Mouse (Mus musculus) layer of hippocampus, adult 9-10 months (tissue): Measurements from ENCODE around the gene Liph.
"Not testable (repeated sequence)": the region's sequence is repeated elsewhere in the genome, so short reads cannot be mapped to it uniquely, and the experiment has no call there.

Experiments
- DNase-seq: peaks from one replicate; pipeline ENCODE4 v3.0.0; 2022; ENCODE audit warnings: low spot score

The Liph gene

DNA sequence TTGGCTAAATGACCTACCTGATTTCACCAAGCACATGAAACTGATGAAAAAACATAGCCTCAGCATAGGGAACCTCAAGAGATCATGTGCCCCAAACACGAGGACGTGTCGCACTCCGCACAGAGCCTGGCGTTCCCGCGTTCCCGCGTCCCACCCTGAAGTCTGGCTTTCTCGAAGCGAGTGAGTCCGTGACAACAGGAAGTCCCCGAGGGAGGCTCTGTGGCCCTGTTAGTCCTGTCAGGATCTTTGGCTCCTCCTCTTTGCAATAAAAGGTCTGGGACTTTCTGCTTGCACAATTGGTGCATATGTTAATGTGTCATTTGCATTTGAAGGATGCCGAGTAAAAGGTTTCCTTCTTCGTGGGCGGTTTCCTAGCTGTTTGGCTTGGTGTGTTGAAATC, at the start of gene Liph:
Liph (minus strand) TSS at position 360 of the 400 bp plus-strand sequence.
- DNase-seq: no peak

GRCm38 (mm10) chr16:22043830-22044229, 48.4 kb upstream of the Liph start:
- DNase-seq: no peak

DNA sequence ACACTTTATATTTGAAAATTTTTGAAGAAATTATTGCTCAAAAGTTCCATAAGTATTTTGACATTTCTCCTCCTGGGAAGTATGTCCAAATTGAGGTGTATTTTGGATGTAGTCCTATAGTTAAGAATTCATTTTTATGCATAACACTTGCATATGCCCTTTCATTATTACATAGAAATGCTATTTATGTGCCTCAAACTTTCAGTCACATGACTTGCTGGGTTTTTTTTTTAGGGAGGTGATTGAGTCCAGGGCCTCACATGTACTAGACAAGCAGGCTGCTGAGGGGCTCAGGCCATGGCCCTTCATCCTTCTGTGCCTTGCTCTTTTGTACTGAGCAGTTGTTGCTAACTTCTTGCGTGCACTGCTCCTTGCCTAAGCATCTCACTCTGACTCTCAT, 44.5 kb upstream of the Liph start:
- DNase-seq: no peak

DNA sequence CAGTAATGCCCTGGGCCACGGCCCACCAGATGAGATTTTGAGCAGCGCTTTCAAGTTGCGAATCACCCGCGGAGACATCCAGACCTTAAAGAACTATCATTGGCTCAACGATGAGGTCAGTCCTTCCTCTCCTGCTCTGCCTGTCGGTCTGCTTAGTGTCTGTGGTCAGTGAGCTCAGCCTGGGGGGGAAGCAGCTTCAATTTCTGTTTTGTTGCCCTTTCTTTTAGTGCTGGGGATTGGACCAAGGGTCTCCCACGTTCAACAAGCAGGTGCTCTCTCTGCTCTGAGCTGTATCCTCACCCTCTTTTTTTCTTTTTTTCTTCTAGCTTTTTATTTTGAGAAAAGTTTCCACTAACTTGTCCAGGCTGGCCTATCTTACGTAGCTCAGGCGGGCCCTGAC, 43.1 kb upstream of the Liph start:
- no peak for DNase-seq

GRCm38 (mm10) chr16:22027474-22027873, 32.0 kb upstream of the Liph start:
- no peak for DNase-seq

DNA sequence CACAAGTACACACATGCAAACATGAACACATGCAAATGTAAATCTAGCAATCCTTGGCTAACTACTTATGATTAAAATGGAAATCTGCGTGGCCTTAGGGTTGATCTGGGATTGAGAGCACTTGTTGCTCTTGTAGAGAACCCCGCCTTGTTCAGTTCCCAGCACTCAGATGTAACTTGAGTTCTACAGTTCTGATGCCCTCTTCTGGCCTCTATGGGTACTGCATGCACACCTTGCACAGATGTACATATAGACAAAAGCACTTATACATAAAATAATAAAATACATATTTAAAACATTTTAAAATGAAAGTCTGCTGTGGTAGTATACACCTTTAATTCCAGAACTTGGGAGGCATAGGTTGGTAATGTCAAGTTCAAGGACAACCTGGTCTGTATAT, 26.7 kb upstream of the Liph start:
- DNase-seq: no peak

- no peak for DNase-seq
Measured at GRCm38 (mm10) chr16:22015569-22015968, 20.1 kb upstream of the Liph start.

GRCm38 (mm10) chr16:22009596-22009995, 14.1 kb upstream of the Liph start:
- DNase-seq: no peak

GRCm38 (mm10) chr16:22009099-22009584, 13.7 kb upstream of the Liph start, which contains the start of gene Senp2:
Gene Senp2, plus strand, starts transcription at chr16:22009484.
- DNase-seq: peak; percentile 100

DNA sequence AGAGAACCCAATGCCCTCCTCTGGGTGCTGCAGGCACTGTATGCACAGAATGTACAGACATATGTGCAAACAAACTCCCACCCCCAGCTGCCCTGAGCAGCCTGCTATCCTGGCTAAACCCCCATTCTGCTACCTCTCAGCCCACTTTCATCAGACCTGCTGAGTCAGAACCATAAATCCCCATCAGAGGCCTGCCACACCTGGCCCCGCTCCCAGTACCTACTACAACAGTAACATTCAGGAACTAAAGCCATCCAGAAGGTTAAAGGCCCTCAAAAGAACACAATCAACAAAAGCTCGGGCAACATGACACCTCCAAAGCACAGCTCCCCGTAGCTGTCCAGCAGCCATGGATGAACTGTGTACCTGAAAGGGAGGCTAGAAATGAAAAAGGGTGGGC, 6.1 kb upstream of the Liph start:
- no peak for DNase-seq

- no peak for DNase-seq
Measured at GRCm38 (mm10) chr16:22001172-22001571, 5.7 kb upstream of the Liph start.

GRCm38 (mm10) chr16:21999941-22000690, 4.7 kb upstream of the Liph start:
- no peak for DNase-seq

DNA sequence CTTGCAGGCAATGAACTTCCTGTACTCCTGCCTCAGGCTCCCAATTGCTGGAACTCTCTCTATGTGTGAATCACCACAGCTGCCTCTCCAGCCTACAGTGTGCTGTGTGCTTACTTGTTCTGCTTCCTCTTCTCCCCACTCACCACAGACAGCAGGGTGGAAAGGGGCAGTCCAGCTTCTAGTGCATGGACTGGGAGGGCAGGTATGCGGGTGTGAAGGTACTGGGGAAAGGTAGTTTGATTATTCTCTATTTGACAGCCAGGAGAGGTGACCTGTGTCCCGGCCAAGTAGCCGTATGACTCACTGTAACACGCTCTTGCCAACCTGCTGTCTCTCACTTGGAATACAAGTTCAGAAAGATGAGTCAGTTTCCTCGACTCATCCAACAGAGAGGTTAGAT, 2.6 kb upstream of the Liph start:
- DNase-seq: no peak

DNA sequence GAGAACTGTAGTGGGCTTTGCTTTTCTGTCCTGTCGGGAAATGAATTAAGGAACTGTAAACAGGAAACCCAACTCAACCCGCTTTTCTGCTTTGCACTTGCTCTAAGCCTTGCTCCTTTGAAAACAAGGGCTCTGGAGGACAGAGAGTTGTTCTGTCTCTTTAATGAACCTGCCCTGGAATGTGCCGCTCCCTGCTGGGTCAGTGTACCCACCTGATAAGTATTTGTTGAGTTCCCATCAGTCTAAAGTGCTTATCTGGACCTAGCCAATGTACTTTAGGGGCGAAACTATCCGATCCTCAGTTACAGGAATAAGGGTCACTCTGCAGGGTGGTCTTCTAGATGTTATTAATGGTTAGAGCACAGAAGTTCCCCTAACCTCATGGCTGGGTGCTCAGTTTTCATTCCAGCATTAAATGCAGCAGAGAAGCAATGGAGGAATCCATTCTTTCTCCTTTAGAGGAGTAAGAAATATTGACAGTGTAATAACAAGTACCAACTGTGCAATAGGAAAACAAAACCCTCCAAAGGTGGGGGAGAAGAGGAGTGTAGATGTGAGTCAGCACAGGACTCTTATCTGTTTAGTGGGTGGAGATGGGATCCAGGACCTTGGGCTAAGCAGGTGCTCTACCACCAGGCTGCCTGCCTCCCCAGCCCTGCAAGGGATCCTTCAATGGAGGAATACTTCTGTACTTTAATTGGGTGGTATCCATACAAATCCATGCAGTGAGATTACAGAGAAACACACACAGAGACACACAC, 1.6 kb upstream of the Liph start:
- no peak for DNase-seq

GRCm38 (mm10) chr16:21996402-21996801, 939 bp upstream of the Liph start:
- DNase-seq: no peak

- DNase-seq: no peak
Measured at GRCm38 (mm10) chr16:21991774-21992173, 3.7 kb downstream of the Liph start.

DNA sequence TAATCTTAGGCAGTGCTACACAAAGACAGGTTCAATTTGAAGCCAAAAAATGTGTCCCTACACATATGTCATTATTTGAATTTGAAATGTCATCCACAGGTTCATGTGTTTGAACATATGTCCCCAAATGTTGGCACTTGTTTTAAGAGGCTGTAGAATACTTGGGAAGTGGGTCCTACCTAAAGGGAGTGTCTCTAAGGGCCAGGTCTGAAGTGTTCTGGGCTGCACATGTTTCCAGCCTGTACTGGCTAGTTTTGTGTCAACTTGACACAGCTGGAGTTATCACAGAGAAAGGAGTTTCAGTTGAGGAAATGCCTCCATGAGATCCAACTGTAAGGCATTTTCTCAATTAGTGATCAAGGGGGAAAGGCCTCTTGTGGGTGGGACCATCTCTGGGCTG, 4.6 kb downstream of the Liph start:
- not testable (repeated sequence) for DNase-seq

- no peak for DNase-seq
Measured at GRCm38 (mm10) chr16:21987956-21988355, 7.5 kb downstream of the Liph start.

DNA sequence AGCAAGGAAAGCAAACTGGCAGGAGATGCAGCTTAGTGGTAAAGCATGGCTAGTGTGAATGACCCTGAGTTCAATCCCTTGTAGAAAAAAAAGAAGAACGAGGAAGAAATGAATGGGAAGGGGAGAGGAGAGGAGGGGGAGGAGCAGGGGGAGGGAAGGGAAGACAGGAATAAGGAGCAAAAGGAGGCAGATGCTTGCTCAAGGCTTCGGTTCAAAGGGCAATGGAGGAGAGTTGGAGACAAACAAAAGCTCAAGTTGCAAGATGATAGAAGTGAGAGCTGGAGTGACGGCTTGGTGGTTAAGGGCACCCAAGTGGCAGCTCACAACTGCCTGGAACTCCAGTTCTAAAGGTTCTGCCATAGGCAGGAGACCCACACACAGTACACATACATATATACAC, 9.3 kb downstream of the Liph start:
- DNase-seq: no peak

DNA sequence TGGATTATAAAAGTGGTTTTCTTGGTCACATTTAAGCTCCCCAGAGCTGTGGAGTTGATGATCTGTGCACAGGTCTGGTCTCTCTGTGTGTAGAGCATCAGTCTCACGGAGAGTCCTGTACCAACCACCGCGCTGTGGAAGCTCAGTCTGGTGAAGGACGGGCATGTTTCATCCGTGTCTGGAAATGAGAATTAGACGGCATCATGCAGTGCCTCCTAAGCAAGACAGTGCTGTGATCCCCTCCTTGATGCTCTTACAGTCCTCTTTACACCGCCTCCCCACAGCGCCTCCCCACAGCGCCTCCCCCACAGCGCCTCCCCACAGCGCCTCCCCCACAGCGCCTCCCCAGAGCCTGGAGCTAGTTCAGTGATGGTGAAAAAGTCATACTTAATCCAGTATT, 11.4 kb downstream of the Liph start:
- no peak for DNase-seq

- no peak for DNase-seq
Measured at GRCm38 (mm10) chr16:21983581-21983980, 11.9 kb downstream of the Liph start.

GRCm38 (mm10) chr16:21983146-21983545, 12.3 kb downstream of the Liph start:
- DNase-seq: no peak

- no peak for DNase-seq
Measured at GRCm38 (mm10) chr16:21977347-21977746, 18.1 kb downstream of the Liph start.
